In genomic region chr7:79140897-79141296, GRCm38 (mm10) we compare ENCODE assay signal across 8 mouse cellular contexts. TPM values are rescaled to one million over a fixed set of nuclear protein-coding genes. Genes with fewer than 3 reads are reported as not detected.
DNase-seq lines count a peak whose midpoint lies in the region; ATAC-seq and TF ChIP-seq lines count a peak whose summit lies in the region.

No protein-coding gene starts in this region.

- TF ChIP-seq POLR2A in cerebellum, adult 2 months (IDR thresholded peaks at IDR 0.05; ENCODE audit: borderline replicate concordance, insufficient read depth, low read length), result no peak
- TF ChIP-seq POLR2A in testis, adult 2 months (IDR thresholded peaks at IDR 0.05; ENCODE audit: control insufficient read depth, low read depth, low read length), result no peak

- no peak overlapping the region for H3K9ac ChIP-seq in kidney, embryonic 15.5 days
- no peak overlapping the region for H3K9ac ChIP-seq in intestine, embryonic 16.5 days (ENCODE audit: low read depth, low read length)
- H3K9ac ChIP-seq in neural tube, embryonic 13.5 days, result no peak overlapping the region

- 39% methylated on average over 8 of the region's 8 CpGs for WGBS in kidney, embryonic 15.5 days
- WGBS in cerebellum, adult 2 months, result 40% methylated on average over 8 of the region's 8 CpGs
- WGBS in intestine, embryonic 16.5 days, result 38% methylated on average over 8 of the region's 8 CpGs
- 43% methylated on average over 8 of the region's 8 CpGs for WGBS in limb, embryonic 10.5 days
- 38% methylated on average over 8 of the region's 8 CpGs for WGBS in neural tube, embryonic 13.5 days

- no peak for ATAC-seq in kidney, embryonic 15.5 days (replicated peaks; ENCODE audit: low FRiP score)
- ATAC-seq in frontal cortex, adult (ENCODE audit: low TSS enrichment), result peak; percentile 70
- 0 out of 2 replicates have a peak, but pooled peaks have one; percentile 11 for ATAC-seq in intestine, embryonic 16.5 days
- peak; percentile 19; the same call in 1 of the 2 replicates for ATAC-seq in neural tube, embryonic 13.5 days (ENCODE audit: low read depth)

- H3K4me1 ChIP-seq in kidney, embryonic 15.5 days, result no peaks in the 10 kb centered on the region
- no peaks in the 10 kb centered on the region for H3K4me1 ChIP-seq in cerebellum, adult 2 months (ENCODE audit: control insufficient read depth, insufficient read depth, low read length)
- H3K4me1 ChIP-seq in intestine, embryonic 16.5 days (ENCODE audit: control insufficient read depth, insufficient read depth, low read length), result no peaks in the 10 kb centered on the region
- H3K4me1 ChIP-seq in limb, embryonic 10.5 days, result no peaks in the 10 kb centered on the region
- H3K4me1 ChIP-seq in neural tube, embryonic 13.5 days (replicated peaks), result peaks cover 3% of the 10 kb centered on the region; the same call in 1 of the 2 replicates
- H3K4me1 ChIP-seq in testis, adult 2 months (ENCODE audit: control insufficient read depth, insufficient read depth, low read length), result no peaks in the 10 kb centered on the region

- peaks cover 85% of the 10 kb centered on the region for H3K36me3 ChIP-seq in kidney, embryonic 15.5 days
- peaks cover 8% of the 10 kb centered on the region for H3K36me3 ChIP-seq in intestine, embryonic 16.5 days (ENCODE audit: control insufficient read depth, insufficient read depth, low read length)
- H3K36me3 ChIP-seq in limb, embryonic 10.5 days, result peaks cover 93% of the 10 kb centered on the region
- H3K36me3 ChIP-seq in neural tube, embryonic 13.5 days, result no peaks in the 10 kb centered on the region
- H3K36me3 ChIP-seq in testis, adult 2 months (ENCODE audit: control insufficient read depth, insufficient read depth, low read length), result no peaks in the 10 kb centered on the region

- no peaks in the 10 kb centered on the region for H3K9me3 ChIP-seq in kidney, embryonic 15.5 days (replicated peaks)
- no peaks in the 10 kb centered on the region for H3K9me3 ChIP-seq in intestine, embryonic 16.5 days (ENCODE audit: control insufficient read depth, low read length)
- H3K9me3 ChIP-seq in limb, embryonic 10.5 days (replicated peaks), result no peaks in the 10 kb centered on the region
- H3K9me3 ChIP-seq in neural tube, embryonic 13.5 days, result no peaks in the 10 kb centered on the region

- no peak overlapping the region for H3K4me2 ChIP-seq in kidney, embryonic 15.5 days
- H3K4me2 ChIP-seq in intestine, embryonic 16.5 days (ENCODE audit: low read depth, low read length), result no peak overlapping the region
- H3K4me2 ChIP-seq in neural tube, embryonic 13.5 days, result no peak overlapping the region

- no peak overlapping the region for H3K4me3 ChIP-seq in kidney, embryonic 15.5 days (replicated peaks)
- no peak overlapping the region for H3K4me3 ChIP-seq in cerebellum, adult 2 months (replicated peaks; ENCODE audit: insufficient read depth, low read depth, low read length)
- H3K4me3 ChIP-seq in intestine, embryonic 16.5 days (ENCODE audit: low read length), result no peak overlapping the region
- H3K4me3 ChIP-seq in limb, embryonic 10.5 days, result no peak overlapping the region
- no peak overlapping the region for H3K4me3 ChIP-seq in neural tube, embryonic 13.5 days
- no peak overlapping the region for H3K4me3 ChIP-seq in testis, adult 2 months (ENCODE audit: control insufficient read depth, low read depth, low read length)

- DNase-seq in kidney, adult 18-20 months, result peak; percentile 84
- DNase-seq in cerebellum, adult 2 months, result peak; percentile 62 to 80
- DNase-seq in limb, embryonic 10.5 days (ENCODE audit: low spot score), result peak; percentile 90

- peak; percentile 93 for TF ChIP-seq CTCF in cerebellum, adult 2 months (IDR thresholded peaks at IDR 0.05; ENCODE audit: borderline replicate concordance, insufficient read depth, low read depth, low read length)
- peak; percentile 98 for TF ChIP-seq CTCF in testis, adult 2 months (IDR thresholded peaks at IDR 0.05; ENCODE audit: control insufficient read depth, insufficient read depth, insufficient replicate concordance, low read depth, low read length)

- no peak overlapping the region for H3K27ac ChIP-seq in kidney, embryonic 15.5 days
- H3K27ac ChIP-seq in cerebellum, adult 2 months (ENCODE audit: insufficient read depth, low read length), result no peak overlapping the region
- H3K27ac ChIP-seq in intestine, embryonic 16.5 days (ENCODE audit: low read length), result no peak overlapping the region
- no peak overlapping the region for H3K27ac ChIP-seq in limb, embryonic 10.5 days
- no peak overlapping the region for H3K27ac ChIP-seq in neural tube, embryonic 13.5 days (replicated peaks)
- H3K27ac ChIP-seq in testis, adult 2 months (ENCODE audit: control insufficient read depth, insufficient read depth, low read depth, low read length), result no peak overlapping the region

- no peaks in the 10 kb centered on the region for H3K27me3 ChIP-seq in kidney, embryonic 15.5 days
- no peaks in the 10 kb centered on the region for H3K27me3 ChIP-seq in cerebellum, adult 2 months (ENCODE audit: control insufficient read depth, insufficient read depth, low read length)
- H3K27me3 ChIP-seq in intestine, embryonic 16.5 days (replicated peaks; ENCODE audit: control insufficient read depth, insufficient read depth, low read length), result no peaks in the 10 kb centered on the region
- no peaks in the 10 kb centered on the region for H3K27me3 ChIP-seq in limb, embryonic 10.5 days (ENCODE audit: low read depth, poor library complexity, severe bottlenecking)
- no peaks in the 10 kb centered on the region for H3K27me3 ChIP-seq in neural tube, embryonic 13.5 days
- no peaks in the 10 kb centered on the region for H3K27me3 ChIP-seq in testis, adult 2 months (ENCODE audit: control insufficient read depth, insufficient read depth, low read length)

RNA-seq across cellular contexts. Expression of gene Mfge8, which starts 8.0 kb away (rescaled TPM):
- 249 and 265 TPM in 2 replicates for polyA plus RNA-seq in kidney, embryonic 15.5 days (2015; fragmentation: Nextera tagmentation; extraction: Ambion mirVana)
- polyA plus RNA-seq in cerebellum, adult 2 months (2012; rRNA removed), result 83.7 and 90.9 TPM in 2 replicates
- 184 and 188 TPM in 2 replicates for polyA plus RNA-seq in intestine, embryonic 16.5 days (2015; fragmentation: Nextera tagmentation; extraction: Ambion mirVana)
- polyA plus RNA-seq in limb, embryonic 10.5 days (2016; fragmentation: Nextera tagmentation; extraction: Ambion mirVana), result 161 and 176 TPM in 2 replicates
- polyA plus RNA-seq in neural tube, embryonic 13.5 days (2015; fragmentation: Nextera tagmentation; extraction: Ambion mirVana), result 59.3 and 61.1 TPM in 2 replicates
- 78.3 and 82.3 TPM in 2 replicates for polyA plus RNA-seq in testis, adult 2 months (2012; rRNA removed)

RNA-seq across cellular contexts. Expression of gene Hapln3, which starts 10.1 kb away (rescaled TPM):
- 5.2 and 5.5 TPM in 2 replicates for polyA plus RNA-seq in kidney, embryonic 15.5 days (2015; fragmentation: Nextera tagmentation; extraction: Ambion mirVana)
- polyA plus RNA-seq in cerebellum, adult 2 months (2012; rRNA removed), result 0.79 and 0.87 TPM in 2 replicates
- polyA plus RNA-seq in intestine, embryonic 16.5 days (2015; fragmentation: Nextera tagmentation; extraction: Ambion mirVana), result 1.7 and 1.9 TPM in 2 replicates
- polyA plus RNA-seq in limb, embryonic 10.5 days (2016; fragmentation: Nextera tagmentation; extraction: Ambion mirVana), result 1.9 and 2.3 TPM in 2 replicates
- 1.5 and 1.7 TPM in 2 replicates for polyA plus RNA-seq in neural tube, embryonic 13.5 days (2015; fragmentation: Nextera tagmentation; extraction: Ambion mirVana)
- polyA plus RNA-seq in testis, adult 2 months (2012; rRNA removed), result 0.89 and 1.1 TPM in 2 replicates
